Mouse (Mus musculus) gastrocnemius, postnatal 36 days (tissue): ENCODE data around the gene Cdh13. TPM values are rescaled to one million over a fixed set of nuclear protein-coding genes. Genes with fewer than 3 reads are reported as not detected.

Source experiments
- DNase-seq, 2 experiments: peaks; one replicate each; pipeline ENCODE4 v3.0.0; 2022
- intact Hi-C: fragments of 180-260 bp; cut with DNase I; formaldehyde crosslinking; loops from one replicate; pipeline ENCODE4 v1.15.1; 2025
- total RNA-seq, 2 experiments: library from RNA; stranded (reverse); gene quantifications; 2 replicates each; pipeline ENCODE4 v1.2.3; 2021

Gene Cdh13
- total RNA-seq, 2 experiments from 2014 or later: 110 to 120 TPM

GRCm38 (mm10) chr8:118850381-118850780, 566.8 kb downstream of the Cdh13 start:
- DNase-seq: peak; percentile 42 to 59
- intact Hi-C loops: loop anchor here (5.0 kb wide), 2 partner anchors 498 to 918 kb away; no protein-coding TSS in a partner anchor

- intact Hi-C loops: loop anchor here (5.0 kb wide), 2 partner anchors 499 to 919 kb away; no protein-coding TSS in a partner anchor
- no peak for DNase-seq
Measured at GRCm38 (mm10) chr8:118851361-118851760, 567.8 kb downstream of the Cdh13 start.

GRCm38 (mm10) chr8:118852861-118853260, 569.3 kb downstream of the Cdh13 start:
- intact Hi-C loops: loop anchor here (5.0 kb wide), 2 partner anchors 501 to 921 kb away; no protein-coding TSS in a partner anchor
- no peak for DNase-seq

- no peak for DNase-seq
- intact Hi-C loops: loop anchor here (5.0 kb wide), 2 partner anchors 502 to 922 kb away; no protein-coding TSS in a partner anchor
Measured at GRCm38 (mm10) chr8:118854656-118855055, 571.1 kb downstream of the Cdh13 start.

GRCm38 (mm10) chr8:118866332-118866731, 582.8 kb downstream of the Cdh13 start:
- DNase-seq: no peak
- intact Hi-C loops: no loop called here

- DNase-seq: no peak
- intact Hi-C loops: no loop called here
Measured at GRCm38 (mm10) chr8:118870711-118871110, 587.2 kb downstream of the Cdh13 start.

- intact Hi-C loops: no loop called here
- no peak for DNase-seq
Measured at GRCm38 (mm10) chr8:118879939-118880825, 596.6 kb downstream of the Cdh13 start.

GRCm38 (mm10) chr8:118884296-118884695, 600.8 kb downstream of the Cdh13 start:
- DNase-seq: no peak
- intact Hi-C loops: no loop called here

GRCm38 (mm10) chr8:118884988-118885387, 601.5 kb downstream of the Cdh13 start:
- intact Hi-C loops: no loop called here
- no peak for DNase-seq

- intact Hi-C loops: no loop called here
- no peak for DNase-seq
Measured at GRCm38 (mm10) chr8:118902402-118902801, 618.9 kb downstream of the Cdh13 start.

GRCm38 (mm10) chr8:118916513-118916912, 633.0 kb downstream of the Cdh13 start:
- DNase-seq: no peak
- intact Hi-C loops: no loop called here

GRCm38 (mm10) chr8:118937412-118937811, 653.9 kb downstream of the Cdh13 start:
- intact Hi-C loops: no loop called here
- no peak for DNase-seq

GRCm38 (mm10) chr8:118938025-118938424, 654.5 kb downstream of the Cdh13 start:
- intact Hi-C loops: no loop called here
- DNase-seq: no peak

- intact Hi-C loops: no loop called here
- DNase-seq: no peak
Measured at GRCm38 (mm10) chr8:118951766-118952741, 668.5 kb downstream of the Cdh13 start.

GRCm38 (mm10) chr8:118956109-118956508, 672.6 kb downstream of the Cdh13 start:
- no peak for DNase-seq
- intact Hi-C loops: no loop called here

GRCm38 (mm10) chr8:118961877-118962545, 678.5 kb downstream of the Cdh13 start:
- DNase-seq: no peak
- intact Hi-C loops: no loop called here

GRCm38 (mm10) chr8:118965101-118965840, 681.7 kb downstream of the Cdh13 start:
- intact Hi-C loops: no loop called here
- DNase-seq: no peak

- no peak for DNase-seq
- intact Hi-C loops: no loop called here
Measured at GRCm38 (mm10) chr8:118968896-118969295, 685.4 kb downstream of the Cdh13 start.

GRCm38 (mm10) chr8:118979800-118980199, 696.3 kb downstream of the Cdh13 start:
- intact Hi-C loops: no loop called here

GRCm38 (mm10) chr8:118983724-118984123, 700.2 kb downstream of the Cdh13 start:
- DNase-seq: no peak
- intact Hi-C loops: no loop called here

More at GRCm38 (mm10) chr8:118979800-118980199, 696.3 kb downstream of the Cdh13 start:
- no peak for DNase-seq
